7 mouse cellular contexts compared by ENCODE assay signal in the genomic region with DNA sequence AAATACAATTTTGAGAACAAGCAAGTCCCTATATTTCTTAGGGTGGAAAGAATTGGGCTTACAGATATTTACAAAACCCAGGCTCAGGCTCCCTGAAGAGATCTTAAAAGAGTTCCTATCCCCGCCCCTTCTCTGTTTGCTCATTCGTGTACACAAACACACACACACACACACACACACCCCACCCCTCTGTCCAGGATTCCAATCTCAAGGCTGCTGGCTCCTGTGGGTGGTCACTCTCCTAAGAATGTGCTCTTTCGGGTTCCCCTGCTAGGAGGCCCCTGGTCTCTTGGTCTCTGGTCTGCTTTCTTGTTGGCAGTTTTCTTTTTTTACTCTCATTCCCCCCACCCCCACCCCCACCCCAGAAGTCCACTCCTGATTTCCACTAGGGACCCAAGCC. TPM values are rescaled to one million over a fixed set of nuclear protein-coding genes. Genes with fewer than 3 reads are reported as not detected.
DNase-seq lines count a peak whose midpoint lies in the region; ATAC-seq and TF ChIP-seq lines count a peak whose summit lies in the region.

No protein-coding gene starts in this region.

- H3K4me3 ChIP-seq in lung, embryonic 14.5 days (ENCODE audit: low read depth, low read length) = peak overlapping the region; percentile 8
- no peak overlapping the region for H3K4me3 ChIP-seq in lung, adult 2 months (replicated peaks; ENCODE audit: extremely low read depth, low read depth, low read length)
- H3K4me3 ChIP-seq in forebrain, postnatal 0 days (ENCODE audit: low read depth, low read length) = peak overlapping the region; percentile 26
- H3K4me3 ChIP-seq in liver, postnatal 0 days (ENCODE audit: low read depth, low read length) = no peak overlapping the region
- H3K4me3 ChIP-seq in stomach, postnatal 0 days (ENCODE audit: low read depth, low read length) = no peak overlapping the region

- H3K4me1 ChIP-seq in lung, embryonic 14.5 days (ENCODE audit: insufficient read depth) = peaks cover 6% of the 10 kb centered on the region; the same call in 1 of the 2 replicates
- H3K4me1 ChIP-seq in lung, adult 2 months (ENCODE audit: control insufficient read depth, insufficient read depth, low read length) = no peaks in the 10 kb centered on the region
- H3K4me1 ChIP-seq in forebrain, postnatal 0 days (ENCODE audit: insufficient read depth) = no peaks in the 10 kb centered on the region
- H3K4me1 ChIP-seq in liver, postnatal 0 days (ENCODE audit: insufficient read depth) = no peaks in the 10 kb centered on the region
- no peaks in the 10 kb centered on the region for H3K4me1 ChIP-seq in stomach, postnatal 0 days (replicated peaks; ENCODE audit: control insufficient read depth, insufficient read depth)

- no peak for TF ChIP-seq POLR2A in lung, adult 2 months (IDR thresholded peaks at IDR 0.05; ENCODE audit: borderline replicate concordance, extremely low read depth, low read depth, low read length)

- H3K27ac ChIP-seq in lung, embryonic 14.5 days (ENCODE audit: low read depth) = peak overlapping the region; percentile 91
- no peak overlapping the region for H3K27ac ChIP-seq in forebrain, postnatal 0 days (ENCODE audit: low read depth, low read length)
- peak overlapping the region; percentile 72 for H3K27ac ChIP-seq in liver, postnatal 0 days (ENCODE audit: low read depth)
- peak overlapping the region; percentile 61 for H3K27ac ChIP-seq in stomach, postnatal 0 days (replicated peaks)

- H3K4me2 ChIP-seq in lung, embryonic 14.5 days = peak overlapping the region; percentile 47
- peak overlapping the region; percentile 44 for H3K4me2 ChIP-seq in forebrain, postnatal 0 days (ENCODE audit: low read depth)
- peak overlapping the region; percentile 29; the same call in 1 of the 2 replicates for H3K4me2 ChIP-seq in liver, postnatal 0 days (ENCODE audit: low read depth, low read length)
- H3K4me2 ChIP-seq in stomach, postnatal 0 days (replicated peaks; ENCODE audit: low read depth) = 0 out of 2 replicates have a peak overlapping the region, but pooled peaks have one; percentile 8

- peak; percentile 92 for ATAC-seq in lung, embryonic 14.5 days (ENCODE audit: insufficient read depth)
- ATAC-seq in forebrain, postnatal 0 days = peak; percentile 6; the same call in 1 of the 2 replicates
- no peak for ATAC-seq in liver, postnatal 0 days
- ATAC-seq in stomach, postnatal 0 days (ENCODE audit: low FRiP score, low TSS enrichment) = peak; percentile 83; the same call in 1 of the 2 replicates
- no peak for ATAC-seq in activated CD4-positive, CD25-positive, alpha-beta regulatory T cell, adult 4 months

- WGBS in lung, embryonic 14.5 days = 11% methylated on average over 3 of the region's 3 CpGs
- 28% methylated on average over 3 of the region's 3 CpGs for WGBS in lung, adult 2 months
- 13% methylated on average over 3 of the region's 3 CpGs for WGBS in forebrain, postnatal 0 days
- 21% methylated on average over 3 of the region's 3 CpGs for WGBS in liver, postnatal 0 days (ENCODE audit: insufficient replicate concordance)
- WGBS in stomach, postnatal 0 days = 2% methylated on average over 3 of the region's 3 CpGs

- H3K36me3 ChIP-seq in lung, embryonic 14.5 days (ENCODE audit: insufficient read depth) = no peaks in the 10 kb centered on the region
- no peaks in the 10 kb centered on the region for H3K36me3 ChIP-seq in forebrain, postnatal 0 days (ENCODE audit: insufficient read depth)
- H3K36me3 ChIP-seq in liver, postnatal 0 days (replicated peaks; ENCODE audit: insufficient read depth, low read length) = no peaks in the 10 kb centered on the region
- no peaks in the 10 kb centered on the region for H3K36me3 ChIP-seq in stomach, postnatal 0 days (ENCODE audit: control insufficient read depth, insufficient read depth, low read length)

- TF ChIP-seq EP300 in liver, postnatal 0 days (IDR thresholded peaks at IDR 0.05; ENCODE audit: low read depth) = no peak
- TF ChIP-seq EP300 in stomach, postnatal 0 days (optimal IDR thresholded peaks at IDR 0.05) = no peak

- 0 out of 2 replicates have a peak overlapping the region, but pooled peaks have one; percentile 28 for H3K9ac ChIP-seq in lung, embryonic 14.5 days
- no peak overlapping the region; the same call in 1 of the 2 replicates for H3K9ac ChIP-seq in forebrain, postnatal 0 days
- no peak overlapping the region for H3K9ac ChIP-seq in liver, postnatal 0 days (replicated peaks)
- H3K9ac ChIP-seq in stomach, postnatal 0 days (ENCODE audit: low read length) = peak overlapping the region; percentile 18; the same call in 1 of the 2 replicates

- no peaks in the 10 kb centered on the region for H3K9me3 ChIP-seq in lung, embryonic 14.5 days (ENCODE audit: low read depth, low read length)
- H3K9me3 ChIP-seq in forebrain, postnatal 0 days (ENCODE audit: low read length) = no peaks in the 10 kb centered on the region
- no peaks in the 10 kb centered on the region for H3K9me3 ChIP-seq in liver, postnatal 0 days (ENCODE audit: low read length)
- H3K9me3 ChIP-seq in stomach, postnatal 0 days (ENCODE audit: control insufficient read depth, low read length) = no peaks in the 10 kb centered on the region

- H3K27me3 ChIP-seq in lung, embryonic 14.5 days (ENCODE audit: insufficient read depth, low read length) = 0 out of 2 replicates have a peak, but pooled peaks cover 3% of the 10 kb centered on the region
- H3K27me3 ChIP-seq in forebrain, postnatal 0 days (ENCODE audit: insufficient read depth, low read length) = no peaks in the 10 kb centered on the region
- H3K27me3 ChIP-seq in liver, postnatal 0 days (ENCODE audit: insufficient read depth, low read length) = no peaks in the 10 kb centered on the region
- no peaks in the 10 kb centered on the region for H3K27me3 ChIP-seq in stomach, postnatal 0 days (ENCODE audit: control insufficient read depth, insufficient read depth, low read length)

- DNase-seq in lung, embryonic 14.5 days = peak; percentile 84
- DNase-seq in lung, adult 2 months = no peak
- DNase-seq in forebrain, postnatal 0 days = peak; percentile 9
- no peak for DNase-seq in liver, postnatal 0 days
- peak; percentile 20 for DNase-seq in stomach, postnatal 0 days (ENCODE audit: low spot score)
- no peak for DNase-seq in cerebellum, postnatal 10 days

- TF ChIP-seq CTCF in lung, embryonic 14.5 days (IDR thresholded peaks at IDR 0.05; ENCODE audit: low read depth) = no peak
- TF ChIP-seq CTCF in lung, adult 2 months (IDR thresholded peaks at IDR 0.05; ENCODE audit: insufficient read depth, low read length) = no peak
- TF ChIP-seq CTCF in forebrain, postnatal 0 days (IDR thresholded peaks at IDR 0.05; ENCODE audit: low read depth) = no peak
- TF ChIP-seq CTCF in liver, postnatal 0 days (IDR thresholded peaks at IDR 0.05; ENCODE audit: low read depth) = no peak
- TF ChIP-seq CTCF in stomach, postnatal 0 days (IDR thresholded peaks at IDR 0.05; ENCODE audit: low read depth) = no peak

RNA-seq across cellular contexts. Expression of a gene that starts 41.7 kb away (rescaled TPM):
- 19.6 and 19.7 TPM in 2 replicates for polyA plus RNA-seq in lung, embryonic 14.5 days (2014; fragmentation: Nextera tagmentation; extraction: Ambion mirVana)
- polyA plus RNA-seq in lung, adult 2 months (2012; rRNA removed) = 12.2 and 16.9 TPM in 2 replicates
- total RNA-seq in forebrain, postnatal 0 days (2014; rRNA removed) = 31.6 and 37.8 TPM in 2 replicates
- polyA plus RNA-seq in forebrain, postnatal 0 days (2015; fragmentation: Nextera tagmentation; extraction: Ambion mirVana) = 8.1 and 12.8 TPM in 2 replicates
- polyA plus RNA-seq in liver, postnatal 0 days (2015; fragmentation: Nextera tagmentation; extraction: Ambion mirVana) = 2.7 and 2.9 TPM in 2 replicates
- 6.5 and 6.8 TPM in 2 replicates for polyA plus RNA-seq in stomach, postnatal 0 days (2015; fragmentation: Nextera tagmentation; extraction: Ambion mirVana)
- 10 to 100 TPM; 11.3 to 19.2 TPM for polyA plus RNA-seq in activated CD4-positive, CD25-positive, alpha-beta regulatory T cell, adult 4 months (2017; shearing (Covaris generic))

Comparison
In these comparisons a context has a peak if more than half of its experiments do, and no peak if none do; other contexts are left out.
1. DNase-seq: peak in lung, embryonic 14.5 days (single experiment), forebrain, postnatal 0 days (single experiment) and stomach, postnatal 0 days (single experiment); none in lung, adult 2 months (single experiment), liver, postnatal 0 days (single experiment) and cerebellum, postnatal 10 days (0 of 2).
2. H3K4me3 ChIP-seq: peak in lung, embryonic 14.5 days (single experiment) and forebrain, postnatal 0 days (single experiment); none in lung, adult 2 months (single experiment), liver, postnatal 0 days (single experiment) and stomach, postnatal 0 days (single experiment).
3. ATAC-seq: peak in lung, embryonic 14.5 days (single experiment), forebrain, postnatal 0 days (single experiment) and stomach, postnatal 0 days (single experiment); none in liver, postnatal 0 days (single experiment) and activated CD4-positive, CD25-positive, alpha-beta regulatory T cell, adult 4 months (single experiment).
4. H3K9ac ChIP-seq: peak in lung, embryonic 14.5 days (single experiment) and stomach, postnatal 0 days (single experiment); none in forebrain, postnatal 0 days (single experiment) and liver, postnatal 0 days (single experiment).
5. Peak in every context shown above with its lines, with median percentiles within 50 percentile points of each other: H3K4me2 ChIP-seq.